Mouse (Mus musculus): ENCODE data around the gene Hpse. TPM values are rescaled to one million over a fixed set of nuclear protein-coding genes. Genes with fewer than 3 reads are reported as not detected.

Gene Hpse
- polyA plus RNA-seq, 1 experiment = 5.4 TPM

- Histone ChIP-seq H3K27me3 (ENCODE audit: control insufficient read depth, insufficient read depth, low read length) (no peaks in the 10 kb centered on the region), H3K4me3 (ENCODE audit: low read depth, low read length) (no peak overlapping the region), H3K36me3 (ENCODE audit: control insufficient read depth, insufficient read depth, low read length) (peaks cover 6% of the 10 kb centered on the region), H3K4me1 (ENCODE audit: control insufficient read depth, insufficient read depth, insufficient read length, low read length) (no peaks in the 10 kb centered on the region), H3K27ac (ENCODE audit: insufficient read depth, low read depth, low read length) (no peak overlapping the region)
- TF ChIP-seq CTCF (IDR thresholded peaks at IDR 0.05; ENCODE audit: extremely low read depth, insufficient read length, insufficient replicate concordance, low read depth, low read length) = no peak
- no peak for TF ChIP-seq POLR2A (IDR thresholded peaks at IDR 0.05; ENCODE audit: low read depth, low read length)
- WGBS = 72% methylated on average over 2 of the region's 2 CpGs
Measured at GRCm38 (mm10) chr5:100697886-100698285, 21.6 kb downstream of the Hpse start.

DNA sequence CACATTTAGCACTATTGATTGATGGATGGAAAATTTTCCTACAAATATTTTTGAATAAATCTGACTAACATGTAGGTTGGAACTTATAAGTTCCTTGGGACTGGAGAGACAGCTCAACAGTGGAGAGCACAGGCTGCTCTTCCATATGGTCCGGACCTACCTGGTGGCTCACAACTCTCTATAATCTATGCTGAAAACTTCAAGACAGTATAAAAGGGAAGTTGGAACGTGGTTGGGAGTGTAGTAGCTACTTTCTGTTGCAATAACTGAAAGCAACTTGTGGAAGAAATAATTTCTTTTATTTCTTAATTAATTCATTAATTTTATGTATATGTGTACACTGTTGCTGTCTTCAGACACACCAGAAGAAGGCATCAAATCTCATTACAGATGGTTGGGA, 22.1 kb downstream of the Hpse start:
- TF ChIP-seq POLR2A (IDR thresholded peaks at IDR 0.05; ENCODE audit: low read depth, low read length) (no peak), CTCF (IDR thresholded peaks at IDR 0.05; ENCODE audit: extremely low read depth, insufficient read length, insufficient replicate concordance, low read depth, low read length) (no peak)
- 84% methylated on average over 2 of the region's 2 CpGs for WGBS

DNA sequence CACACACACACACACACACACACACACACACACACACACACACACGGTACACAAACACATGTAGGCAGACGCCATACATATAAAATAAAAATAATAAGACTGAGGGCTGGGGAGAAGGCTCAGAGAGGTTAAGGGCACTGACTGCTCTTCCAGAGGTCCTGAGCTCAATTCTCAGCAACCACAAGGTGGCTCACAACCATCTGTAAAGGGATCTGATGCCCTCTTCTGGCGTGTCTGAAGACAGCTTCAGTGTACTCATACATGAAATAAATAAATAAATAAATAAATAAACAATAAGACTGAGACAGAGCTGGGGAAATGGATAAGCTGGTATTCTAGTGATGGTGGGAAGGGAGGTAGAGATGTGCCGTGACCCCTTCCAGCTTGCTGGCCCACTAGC, 33.9 kb downstream of the Hpse start:
- no peak overlapping the region for H3K4me3 ChIP-seq (ENCODE audit: low read depth, low read length)
- H3K27me3 ChIP-seq (ENCODE audit: control insufficient read depth, insufficient read depth, low read length) = no peaks in the 10 kb centered on the region
- WGBS = 85% methylated on average over 4 of the region's 4 CpGs
- H3K36me3 ChIP-seq (ENCODE audit: control insufficient read depth, insufficient read depth, low read length) = peaks cover 9% of the 10 kb centered on the region; the same call in 1 of the 2 replicates
- H3K27ac ChIP-seq (ENCODE audit: insufficient read depth, low read depth, low read length) = no peak overlapping the region
- TF ChIP-seq CTCF (IDR thresholded peaks at IDR 0.05; ENCODE audit: extremely low read depth, insufficient read length, insufficient replicate concordance, low read depth, low read length) (no peak), POLR2A (IDR thresholded peaks at IDR 0.05; ENCODE audit: low read depth, low read length) (no peak)
- no peaks in the 10 kb centered on the region for H3K4me1 ChIP-seq (ENCODE audit: control insufficient read depth, insufficient read depth, insufficient read length, low read length)

More for the DNA sequence above, 22.1 kb downstream of the Hpse start:
- peaks cover 6% of the 10 kb centered on the region for H3K36me3 ChIP-seq (ENCODE audit: control insufficient read depth, insufficient read depth, low read length)
- H3K4me3 ChIP-seq (ENCODE audit: low read depth, low read length) = no peak overlapping the region
- H3K27me3 ChIP-seq (ENCODE audit: control insufficient read depth, insufficient read depth, low read length) = no peaks in the 10 kb centered on the region
- H3K4me1 ChIP-seq (ENCODE audit: control insufficient read depth, insufficient read depth, insufficient read length, low read length) = no peaks in the 10 kb centered on the region
- no peak overlapping the region for H3K27ac ChIP-seq (ENCODE audit: insufficient read depth, low read depth, low read length)

- H3K27me3 ChIP-seq (ENCODE audit: control insufficient read depth, insufficient read depth, low read length) = no peaks in the 10 kb centered on the region
- no peak overlapping the region for H3K4me3 ChIP-seq (ENCODE audit: low read depth, low read length)
- 0 out of 2 replicates have a peak, but pooled peaks cover 3% of the 10 kb centered on the region for H3K36me3 ChIP-seq (ENCODE audit: control insufficient read depth, insufficient read depth, low read length)
- H3K4me1 ChIP-seq (ENCODE audit: control insufficient read depth, insufficient read depth, insufficient read length, low read length) = no peaks in the 10 kb centered on the region
- H3K27ac ChIP-seq (ENCODE audit: insufficient read depth, low read depth, low read length) = no peak overlapping the region
- 81% methylated on average over 6 of the region's 6 CpGs for WGBS
- no peak for TF ChIP-seq POLR2A (IDR thresholded peaks at IDR 0.05; ENCODE audit: low read depth, low read length)
- no peak for TF ChIP-seq CTCF (IDR thresholded peaks at IDR 0.05; ENCODE audit: extremely low read depth, insufficient read length, insufficient replicate concordance, low read depth, low read length)
Measured at GRCm38 (mm10) chr5:100680542-100680933, 39.0 kb downstream of the Hpse start.

DNA sequence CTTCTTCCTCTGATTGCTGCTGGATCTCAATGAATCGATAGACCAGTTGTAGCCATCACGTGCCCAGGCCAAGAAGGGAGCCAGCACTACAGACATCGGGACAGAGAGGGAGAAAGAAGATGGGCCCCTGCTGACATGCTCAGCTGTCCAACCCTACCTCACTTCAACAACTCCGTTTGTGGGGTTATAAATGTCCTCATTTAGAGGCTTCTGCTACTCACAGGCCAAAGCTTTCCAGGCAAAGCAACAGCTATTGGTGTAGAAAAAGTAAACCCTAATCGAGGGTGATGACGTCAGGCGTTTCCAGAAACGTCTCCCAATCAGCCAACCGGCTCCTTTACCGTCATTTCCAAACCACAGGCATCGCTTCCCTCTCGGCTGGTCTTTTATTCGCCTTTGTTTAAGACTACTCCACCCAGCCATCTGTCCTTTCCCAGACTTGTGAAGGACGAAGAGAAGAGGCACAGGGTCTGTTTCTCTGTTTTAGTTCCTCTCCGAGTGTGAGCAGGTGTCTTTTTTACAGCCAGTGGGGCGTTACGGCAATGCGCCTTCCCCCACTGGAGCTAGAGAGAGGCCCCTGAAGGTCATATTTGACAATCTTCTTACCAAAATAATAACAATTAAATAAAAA, 39.5 kb downstream of the Hpse start:
- no peaks in the 10 kb centered on the region for H3K27me3 ChIP-seq (ENCODE audit: control insufficient read depth, insufficient read depth, low read length)
- no peak overlapping the region for H3K4me3 ChIP-seq (ENCODE audit: low read depth, low read length)
- H3K4me1 ChIP-seq (ENCODE audit: control insufficient read depth, insufficient read depth, insufficient read length, low read length) = no peaks in the 10 kb centered on the region; the same call in 1 of the 2 replicates
- 0 out of 2 replicates have a peak, but pooled peaks cover 3% of the 10 kb centered on the region for H3K36me3 ChIP-seq (ENCODE audit: control insufficient read depth, insufficient read depth, low read length)
- TF ChIP-seq POLR2A (IDR thresholded peaks at IDR 0.05; ENCODE audit: low read depth, low read length) = no peak
- no peak for TF ChIP-seq CTCF (IDR thresholded peaks at IDR 0.05; ENCODE audit: extremely low read depth, insufficient read length, insufficient replicate concordance, low read depth, low read length)
- WGBS = 75% methylated on average over 18 of the region's 18 CpGs
- no peak overlapping the region for H3K27ac ChIP-seq (ENCODE audit: insufficient read depth, low read depth, low read length)

DNA sequence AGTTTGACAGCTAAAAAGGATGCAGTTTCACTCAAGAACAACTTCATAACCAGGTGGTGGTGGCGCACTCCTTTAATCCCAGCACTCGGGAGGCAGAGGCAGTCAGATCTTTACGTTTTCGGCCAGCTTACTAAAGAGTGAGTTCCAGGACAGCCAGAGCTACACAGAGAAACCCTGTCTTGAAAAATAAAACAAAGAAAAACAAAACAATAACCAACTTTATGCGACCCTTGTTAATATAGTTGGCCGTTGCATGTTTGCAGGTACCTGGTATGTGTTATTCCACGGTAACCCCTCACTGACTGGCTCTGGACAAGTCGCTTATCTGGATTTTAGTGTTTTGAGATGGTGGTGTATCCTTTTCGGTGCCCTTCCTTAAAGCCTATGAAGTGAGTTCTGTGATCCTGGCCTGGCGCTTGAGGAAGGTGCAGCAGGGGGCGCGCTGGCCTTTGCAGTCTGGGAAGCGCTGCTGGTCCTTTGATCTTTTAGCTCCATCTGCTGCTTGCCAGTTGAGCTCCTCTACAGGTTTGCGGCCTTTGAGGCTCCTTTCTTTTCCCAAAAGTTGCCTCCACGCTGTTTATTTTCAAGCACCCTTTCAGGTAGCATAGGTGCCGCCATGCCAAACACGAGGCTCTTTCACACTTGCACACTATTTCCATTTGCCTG, 44.7 kb downstream of the Hpse start, which contains the start of gene Coq2:
Coq2 (minus strand) TSS at position 430 of the 666 bp plus-strand sequence.
- H3K4me1 ChIP-seq (ENCODE audit: control insufficient read depth, insufficient read depth, insufficient read length, low read length) = peaks cover 12% of the 10 kb centered on the region
- peak within 1 kb of the TSS; percentile 32 for H3K27ac ChIP-seq (ENCODE audit: insufficient read depth, low read depth, low read length)
- WGBS = 3% methylated on average over 17 of the region's 17 CpGs

More for the DNA sequence above, 44.7 kb downstream of the Hpse start, which contains the start of gene Coq2:
- Histone ChIP-seq H3K4me3 (ENCODE audit: low read depth, low read length) (peak within 1 kb of the TSS; percentile 71), H3K27me3 (ENCODE audit: control insufficient read depth, insufficient read depth, low read length) (no peaks in the 10 kb centered on the region), H3K36me3 (ENCODE audit: control insufficient read depth, insufficient read depth, low read length) (no peaks in the 10 kb centered on the region)
- TF ChIP-seq POLR2A (IDR thresholded peaks at IDR 0.05; ENCODE audit: low read depth, low read length) (no peak), CTCF (IDR thresholded peaks at IDR 0.05; ENCODE audit: extremely low read depth, insufficient read length, insufficient replicate concordance, low read depth, low read length) (peak; percentile 92)

Data from small intestine, adult 2 months (tissue).